Mouse (Mus musculus): ENCODE results near the gene Syt5. TPM values are rescaled to one million over a fixed set of nuclear protein-coding genes. Genes with fewer than 3 reads are reported as not detected.
A peak's percentile ranks its signal among the peaks of the same experiment; 100 is the strongest.

The Syt5 gene
- polyA plus RNA-seq, 1 experiment = 0.22 TPM

DNA sequence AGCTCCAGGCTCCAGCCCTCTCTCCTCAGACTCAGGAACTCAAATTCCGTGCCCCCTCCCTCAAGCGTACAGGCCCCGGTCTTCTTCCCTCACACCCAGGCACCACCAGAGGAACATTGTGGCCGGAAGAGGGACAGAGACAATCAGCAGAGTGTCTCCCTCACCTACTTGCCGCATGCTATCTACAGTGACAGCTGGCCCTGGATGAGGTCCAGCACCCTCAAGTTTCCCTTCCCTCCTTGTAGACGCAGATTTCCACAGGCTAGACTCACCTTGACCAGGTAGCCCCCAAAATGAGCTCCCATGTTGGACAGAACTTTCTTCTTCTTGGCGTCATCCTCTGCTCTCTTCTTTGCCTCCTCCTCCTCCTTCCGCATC lies 38.6 kb downstream of the Syt5 start:
- H3K27me3 ChIP-seq (ENCODE audit: control insufficient read depth, insufficient read depth, insufficient read length) = no peaks in the 10 kb centered on the region
- H3K4me3 ChIP-seq = no peak overlapping the region
- peaks cover 3% of the 10 kb centered on the region for H3K36me3 ChIP-seq (ENCODE audit: control insufficient read depth, insufficient read depth)
- no peak for TF ChIP-seq SRF (IDR thresholded peaks at IDR 0.05; ENCODE audit: control insufficient read depth, insufficient read length, low read depth)
- no peak for TF ChIP-seq CEBPB (IDR thresholded peaks at IDR 0.05; ENCODE audit: insufficient read depth, poor library complexity, severe bottlenecking)
- TF ChIP-seq TCF12 (IDR thresholded peaks at IDR 0.05; ENCODE audit: insufficient read depth, poor library complexity, severe bottlenecking) = no peak
- no peak for TF ChIP-seq E2F4 (IDR thresholded peaks at IDR 0.05; ENCODE audit: insufficient read depth)
- TF ChIP-seq POLR2A (IDR thresholded peaks at IDR 0.05; ENCODE audit: insufficient read length, low read depth) = no peak
- TF ChIP-seq TCF3 (IDR thresholded peaks at IDR 0.05; ENCODE audit: insufficient read length, low read depth) = no peak
- TF ChIP-seq MAX (IDR thresholded peaks at IDR 0.05; ENCODE audit: low read depth) = no peak
- no peak for TF ChIP-seq POLR2AphosphoS2 (IDR thresholded peaks at IDR 0.05; ENCODE audit: insufficient read length, low read depth)
- no peak for TF ChIP-seq REST (IDR thresholded peaks at IDR 0.05; ENCODE audit: insufficient read depth, insufficient read length)
- no peak for TF ChIP-seq USF1 (IDR thresholded peaks at IDR 0.05; ENCODE audit: low read depth)
- TF ChIP-seq MYOG (IDR thresholded peaks at IDR 0.05; ENCODE audit: control insufficient read depth in 1 of 3, insufficient read depth in 1 of 3, insufficient read length in 2 of 3, low read depth in 2 of 3) = no peak
- no peak for TF ChIP-seq MYOD1 (IDR thresholded peaks at IDR 0.05; ENCODE audit: control insufficient read depth in 1 of 3, insufficient read length in 2 of 3, low read depth in 2 of 3)
- no peaks in the 10 kb centered on the region for H3K79me2 ChIP-seq (ENCODE audit: control insufficient read depth, insufficient read depth)
- peak overlapping the region; percentile 63 for H3K4me2 ChIP-seq (ENCODE audit: low read depth)
- H3ac ChIP-seq (ENCODE audit: control insufficient read depth, insufficient read length) = no peak overlapping the region

DNA sequence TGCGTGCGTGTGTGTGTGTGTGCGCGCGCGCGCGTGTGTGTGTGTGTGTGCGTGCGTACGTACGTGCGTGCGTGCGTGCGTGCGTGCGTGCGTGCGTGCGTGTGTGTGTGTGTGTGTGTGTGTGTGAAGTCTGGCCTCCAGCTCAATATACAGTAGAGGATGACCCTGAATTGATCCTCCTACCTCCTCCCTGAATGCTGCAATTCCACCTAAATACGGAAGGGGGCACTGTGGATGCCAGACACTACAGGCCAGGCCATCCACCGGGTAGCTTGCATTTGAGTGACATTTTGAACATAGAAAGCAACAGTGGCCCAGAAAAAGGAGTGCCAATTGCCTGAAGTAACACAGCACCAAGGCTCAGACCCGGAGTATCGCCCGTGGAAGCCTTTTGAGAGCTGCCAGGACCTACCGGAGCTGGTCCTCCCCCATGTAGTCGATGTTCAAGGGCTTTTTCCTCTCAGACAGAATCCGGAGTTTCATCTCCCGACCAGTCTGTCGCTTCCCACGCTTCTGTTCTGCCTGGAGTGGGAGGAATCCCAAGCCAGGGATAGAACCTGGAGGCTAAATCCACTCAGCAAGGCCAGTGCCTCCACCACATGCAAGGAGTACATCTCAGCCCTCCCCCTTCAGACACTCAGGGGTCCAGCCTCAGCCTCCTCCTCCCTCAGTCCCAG lies 39.1 kb downstream of the Syt5 start:
- Histone ChIP-seq H3K4me2 (ENCODE audit: low read depth) (no peak overlapping the region), H3K79me2 (ENCODE audit: control insufficient read depth, insufficient read depth) (no peaks in the 10 kb centered on the region), H3K27me3 (ENCODE audit: control insufficient read depth, insufficient read depth, insufficient read length) (no peaks in the 10 kb centered on the region), H3K36me3 (ENCODE audit: control insufficient read depth, insufficient read depth) (peaks cover 3% of the 10 kb centered on the region), H3ac (ENCODE audit: control insufficient read depth, insufficient read length) (no peak overlapping the region), H3K4me3 (no peak overlapping the region)
- TF ChIP-seq MYOG (IDR thresholded peaks at IDR 0.05; ENCODE audit: control insufficient read depth in 1 of 3, insufficient read depth in 1 of 3, insufficient read length in 2 of 3, low read depth in 2 of 3) (no peak), POLR2AphosphoS2 (IDR thresholded peaks at IDR 0.05; ENCODE audit: insufficient read length, low read depth) (peak; percentile 60), POLR2A (IDR thresholded peaks at IDR 0.05; ENCODE audit: insufficient read length, low read depth) (peak; percentile 20)

DNA sequence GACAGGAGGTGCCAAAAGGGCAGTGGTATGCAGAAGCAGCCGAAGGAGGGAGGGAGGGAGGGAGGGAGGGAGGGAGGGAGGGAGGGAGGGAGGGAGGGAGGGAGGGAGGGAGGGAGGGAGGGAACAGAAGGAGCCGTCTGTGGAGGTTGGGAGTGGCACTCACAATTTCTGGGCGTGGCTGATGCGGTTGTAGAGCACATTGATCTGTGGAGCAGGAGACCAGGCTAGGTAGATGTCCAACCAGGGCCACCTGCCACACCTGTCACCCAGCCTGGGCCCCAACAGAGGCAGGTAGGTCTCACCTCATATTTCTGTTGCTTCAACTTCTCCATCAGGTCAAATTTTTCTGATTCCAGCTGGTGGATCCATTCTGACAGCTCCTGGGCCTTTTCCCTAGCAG lies 40.1 kb downstream of the Syt5 start:
- H3K36me3 ChIP-seq (ENCODE audit: control insufficient read depth, insufficient read depth) = peaks cover 3% of the 10 kb centered on the region
- H3K4me3 ChIP-seq = no peak overlapping the region
- no peaks in the 10 kb centered on the region for H3K79me2 ChIP-seq (ENCODE audit: control insufficient read depth, insufficient read depth)
- H3K27me3 ChIP-seq (ENCODE audit: control insufficient read depth, insufficient read depth, insufficient read length) = no peaks in the 10 kb centered on the region
- TF ChIP-seq TCF12 (IDR thresholded peaks at IDR 0.05; ENCODE audit: insufficient read depth, poor library complexity, severe bottlenecking) = no peak
- no peak for TF ChIP-seq CEBPB (IDR thresholded peaks at IDR 0.05; ENCODE audit: insufficient read depth, poor library complexity, severe bottlenecking)
- no peak for TF ChIP-seq TCF3 (IDR thresholded peaks at IDR 0.05; ENCODE audit: insufficient read length, low read depth)
- TF ChIP-seq MAX (IDR thresholded peaks at IDR 0.05; ENCODE audit: low read depth) = no peak
- TF ChIP-seq POLR2AphosphoS2 (IDR thresholded peaks at IDR 0.05; ENCODE audit: insufficient read length, low read depth) = peak; percentile 24
- TF ChIP-seq MYOD1 (IDR thresholded peaks at IDR 0.05; ENCODE audit: control insufficient read depth in 1 of 3, insufficient read length in 2 of 3, low read depth in 2 of 3) = no peak
- no peak for TF ChIP-seq MYOG (IDR thresholded peaks at IDR 0.05; ENCODE audit: control insufficient read depth in 1 of 3, insufficient read depth in 1 of 3, insufficient read length in 2 of 3, low read depth in 2 of 3)
- no peak for TF ChIP-seq SRF (IDR thresholded peaks at IDR 0.05; ENCODE audit: control insufficient read depth, insufficient read length, low read depth)
- TF ChIP-seq REST (IDR thresholded peaks at IDR 0.05; ENCODE audit: insufficient read depth, insufficient read length) = no peak
- no peak for TF ChIP-seq E2F4 (IDR thresholded peaks at IDR 0.05; ENCODE audit: insufficient read depth)
- TF ChIP-seq POLR2A (IDR thresholded peaks at IDR 0.05; ENCODE audit: insufficient read length, low read depth) = peak; percentile 28
- TF ChIP-seq USF1 (IDR thresholded peaks at IDR 0.05; ENCODE audit: low read depth) = no peak
- no peak overlapping the region for H3ac ChIP-seq (ENCODE audit: control insufficient read depth, insufficient read length)
- peak overlapping the region; percentile 32 for H3K4me2 ChIP-seq (ENCODE audit: low read depth)

DNA sequence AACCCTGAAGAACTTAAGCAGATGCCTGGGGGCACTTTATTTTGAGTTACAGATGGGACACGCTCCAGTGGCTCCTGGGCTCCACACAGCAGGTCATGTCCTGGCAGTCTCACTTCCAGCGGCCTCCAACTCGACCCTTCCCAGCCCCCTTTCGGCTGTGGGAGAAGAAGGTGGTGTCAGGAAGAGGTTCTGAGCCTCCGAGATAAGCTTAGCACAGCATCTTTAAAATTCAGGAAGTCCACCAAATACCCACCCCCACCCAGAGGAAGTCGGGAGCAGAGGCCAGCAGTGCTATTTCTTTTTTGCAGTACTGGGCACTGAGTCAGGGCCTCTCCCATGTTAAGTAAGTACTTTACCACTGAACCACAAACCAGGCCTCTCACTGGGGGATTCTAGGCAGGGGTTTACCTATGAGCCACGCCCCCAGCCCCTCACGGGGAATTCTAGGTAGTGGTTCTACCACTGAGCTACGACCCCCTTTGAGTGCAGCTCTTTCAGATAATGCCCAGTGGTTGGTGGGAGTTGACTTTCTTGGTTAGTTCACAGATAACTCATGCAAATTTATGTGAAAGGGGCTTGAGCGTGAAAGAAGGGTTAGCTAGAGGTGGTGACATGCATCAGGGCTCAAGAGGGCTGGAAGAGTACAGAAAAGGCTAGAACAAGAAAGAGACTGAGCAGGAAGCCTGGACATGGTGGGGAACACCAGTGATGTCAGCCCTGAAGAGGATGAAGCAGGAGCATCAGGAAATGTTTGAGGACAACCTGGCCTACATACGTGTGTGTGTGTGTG lies 42.5 kb downstream of the Syt5 start:
- no peak for TF ChIP-seq TCF3 (IDR thresholded peaks at IDR 0.05; ENCODE audit: insufficient read length, low read depth)
- TF ChIP-seq POLR2A (IDR thresholded peaks at IDR 0.05; ENCODE audit: insufficient read length, low read depth) = no peak
- peak; percentile 29 for TF ChIP-seq POLR2AphosphoS2 (IDR thresholded peaks at IDR 0.05; ENCODE audit: insufficient read length, low read depth)
- TF ChIP-seq MYOG (IDR thresholded peaks at IDR 0.05; ENCODE audit: control insufficient read depth in 1 of 3, insufficient read depth in 1 of 3, insufficient read length in 2 of 3, low read depth in 2 of 3) = no peak
- TF ChIP-seq REST (IDR thresholded peaks at IDR 0.05; ENCODE audit: insufficient read depth, insufficient read length) = no peak
- no peak for TF ChIP-seq TCF12 (IDR thresholded peaks at IDR 0.05; ENCODE audit: insufficient read depth, poor library complexity, severe bottlenecking)
- Histone ChIP-seq H3K36me3 (ENCODE audit: control insufficient read depth, insufficient read depth) (no peaks in the 10 kb centered on the region), H3K27me3 (ENCODE audit: control insufficient read depth, insufficient read depth, insufficient read length) (no peaks in the 10 kb centered on the region), H3K79me2 (ENCODE audit: control insufficient read depth, insufficient read depth) (peaks cover 12% of the 10 kb centered on the region), H3K4me3 (no peak overlapping the region), H3K4me2 (ENCODE audit: low read depth) (no peak overlapping the region), H3ac (ENCODE audit: control insufficient read depth, insufficient read length) (no peak overlapping the region)
